Mouse (Mus musculus) thymus, postnatal 36 days (tissue): ENCODE results near the gene Ajuba.
"Not testable (repeated sequence)": the region's sequence is repeated elsewhere in the genome, so short reads cannot be mapped to it uniquely, and the experiment has no call there.

Experiments
- DNase-seq, 2 experiments: peaks; one replicate each; pipeline ENCODE4 v3.0.0; 2022; ENCODE audit warnings: mixed read lengths in 2 of 2

Gene Ajuba

DNA sequence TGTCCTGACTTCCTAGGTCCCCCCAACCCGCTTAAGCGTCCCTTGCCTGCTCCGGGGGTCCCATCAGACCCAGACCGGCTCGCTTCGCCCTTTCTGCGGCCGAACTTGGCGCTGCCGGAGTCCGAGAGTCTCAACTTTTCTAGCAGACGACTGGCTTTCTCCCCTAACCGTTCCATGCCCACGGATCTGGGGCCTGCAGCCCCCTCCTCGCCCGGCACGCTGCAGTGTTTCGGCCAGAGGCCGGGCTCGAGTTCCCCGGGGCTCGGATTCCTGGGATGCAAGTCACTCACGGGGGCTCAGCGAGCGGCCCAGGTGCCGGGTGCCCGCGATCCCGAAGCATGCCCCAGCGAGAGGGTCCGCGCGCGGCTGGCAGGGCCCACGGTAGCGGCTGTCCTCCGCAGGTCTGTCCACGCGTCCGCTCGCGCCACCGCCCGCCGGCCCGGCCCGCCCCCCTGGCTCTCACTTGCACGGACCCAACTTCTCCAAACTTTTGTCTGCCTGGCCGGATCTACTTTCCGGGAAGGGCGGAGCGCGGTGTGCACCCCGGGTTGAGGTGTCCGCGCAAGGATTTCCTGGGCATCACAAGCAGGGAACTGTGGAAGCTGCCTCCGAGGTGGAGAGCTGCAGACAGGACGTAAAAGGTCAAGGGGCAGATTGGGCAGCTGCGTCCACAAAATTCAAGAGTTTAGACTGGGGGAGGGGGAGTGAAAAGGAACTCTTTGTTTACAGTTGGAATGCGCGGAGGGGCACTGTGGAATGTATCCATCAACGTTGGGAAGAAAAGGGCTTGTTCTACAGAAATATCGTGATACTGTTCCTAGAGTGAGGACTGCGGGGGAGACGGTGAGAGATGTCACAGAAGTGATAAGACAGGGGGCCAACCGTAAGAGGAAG lies at the start of gene Ajuba:
Gene Ajuba, minus strand, starts transcription at position 470 of the 894 bp plus-strand sequence.
- DNase-seq, result peak; percentile 39 to 58

DNA sequence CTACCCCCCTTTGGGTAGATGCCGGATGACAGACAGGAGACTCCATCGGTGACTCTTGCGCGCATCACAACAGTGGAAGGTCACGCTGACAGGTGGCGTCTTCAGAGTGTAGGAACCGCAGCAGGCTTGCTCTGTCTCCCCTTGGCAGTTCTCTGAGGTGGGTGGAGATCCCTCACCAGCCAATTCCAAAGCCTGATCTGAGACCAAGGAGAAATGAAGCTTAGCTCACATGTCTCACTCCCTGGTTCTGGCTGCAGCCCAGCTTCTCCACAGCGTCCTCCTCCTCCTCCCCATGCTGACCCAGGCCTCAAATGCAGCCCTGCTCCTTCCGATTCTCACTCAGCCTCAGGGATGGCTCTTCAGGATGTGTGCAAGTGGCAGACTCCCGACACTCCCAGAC lies 47.6 kb upstream of the Ajuba start:
- DNase-seq, result no peak

DNA sequence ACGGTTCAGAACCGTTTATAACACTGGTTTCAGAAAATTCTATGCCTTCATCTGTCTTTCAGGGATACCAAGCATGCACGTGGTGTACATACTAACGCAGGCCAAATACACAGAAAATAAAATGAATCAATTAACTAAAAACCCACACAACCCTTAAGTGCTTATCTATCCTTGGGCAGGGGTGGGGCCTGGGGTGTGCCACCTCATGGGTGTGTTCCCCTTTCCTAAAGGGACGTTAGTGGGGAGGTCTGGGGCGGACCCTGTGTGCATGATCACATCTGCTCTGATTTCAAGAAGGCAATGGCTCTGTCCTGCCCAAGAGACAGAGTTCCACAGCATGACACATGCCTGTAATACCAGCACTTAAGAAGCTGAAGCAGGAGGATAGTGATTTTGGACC lies 46.0 kb upstream of the Ajuba start:
- DNase-seq, result no peak

DNA sequence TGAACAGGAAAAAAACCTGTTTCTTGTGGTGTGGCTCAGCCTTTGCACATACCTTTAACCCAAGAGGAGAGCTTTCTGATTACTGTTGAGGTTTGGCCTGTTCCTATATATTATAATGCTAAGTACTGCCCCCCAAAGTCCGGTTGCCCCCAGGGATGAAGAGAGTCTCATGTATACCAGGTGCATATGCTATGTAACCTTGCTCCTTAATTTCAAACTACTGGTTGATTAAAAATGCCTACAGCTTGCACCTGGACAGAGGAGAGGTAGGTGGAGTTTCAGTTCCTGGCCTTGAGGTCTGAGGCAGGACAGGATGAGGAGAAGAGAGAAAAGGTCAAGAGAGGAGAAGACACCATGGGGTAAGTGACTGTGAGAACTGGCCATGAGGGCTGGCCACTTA lies 43.8 kb upstream of the Ajuba start, which contains the start of gene Psmb11:
Gene Psmb11, plus strand, starts transcription at position 301 of the 400 bp plus-strand sequence.
- no peak for DNase-seq

DNA sequence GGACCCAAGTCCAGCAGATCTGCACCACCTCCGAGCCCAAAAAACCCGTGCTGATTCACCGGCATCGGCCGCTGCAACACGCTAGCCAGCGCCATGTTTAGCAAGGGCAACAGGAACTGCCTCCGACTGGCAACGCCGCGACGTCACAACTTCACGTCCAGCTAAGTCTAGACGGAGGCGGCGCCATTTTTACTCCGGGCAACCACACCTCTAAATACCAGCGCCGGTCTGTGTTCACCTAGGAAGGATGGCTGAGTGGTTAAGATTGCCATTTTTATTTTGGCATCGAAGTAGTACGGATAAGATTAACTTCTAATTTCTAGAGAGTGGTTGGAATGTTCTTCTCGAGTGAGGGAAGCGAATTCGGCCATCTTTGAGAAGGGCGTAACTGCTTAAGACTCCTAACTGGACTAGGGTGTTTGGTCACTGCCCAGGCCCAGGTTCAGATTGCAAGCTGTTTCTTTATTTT lies 40.6 kb upstream of the Ajuba start, which contains the start of gene Psmb5:
Gene Psmb5, minus strand, starts transcription at position 126 of the 469 bp plus-strand sequence.
- DNase-seq, result peak; percentile 85 to 86

DNA sequence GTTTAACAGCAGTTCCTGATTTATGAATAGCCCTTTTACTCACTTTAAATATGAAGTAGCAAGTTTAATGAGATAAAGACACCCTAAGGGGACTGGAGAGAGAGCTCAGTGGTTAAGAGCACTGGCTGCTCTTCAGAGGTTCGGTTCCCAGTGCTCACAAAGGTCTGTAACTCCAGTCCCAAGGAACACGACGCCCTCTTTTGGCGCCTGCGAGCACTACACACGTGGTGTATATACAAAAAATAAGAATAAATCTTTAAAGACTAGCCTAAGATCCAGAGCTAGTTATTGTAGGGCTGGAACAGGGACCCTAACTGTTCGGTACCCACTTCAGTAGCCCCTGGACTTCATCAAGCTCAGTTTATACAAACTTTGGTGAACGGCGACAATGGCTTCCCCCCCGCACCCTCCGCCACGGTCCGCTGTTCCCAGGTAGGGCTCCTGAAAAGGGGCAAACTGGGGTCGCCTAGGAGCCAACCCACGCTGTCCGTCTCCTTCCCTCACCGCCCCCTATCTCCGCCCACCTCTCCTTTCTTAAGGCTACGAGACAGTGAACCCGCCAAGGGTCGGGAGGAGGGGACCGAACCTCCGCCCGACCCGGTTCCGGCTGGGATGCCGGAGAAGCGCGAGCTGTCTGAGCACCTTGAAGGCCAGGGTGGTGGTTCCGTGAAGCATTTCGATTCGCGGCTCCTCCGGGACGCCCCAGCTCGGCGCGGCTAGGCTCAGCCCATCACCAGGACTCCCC lies 40.0 kb upstream of the Ajuba start:
- DNase-seq, result no peak

DNA sequence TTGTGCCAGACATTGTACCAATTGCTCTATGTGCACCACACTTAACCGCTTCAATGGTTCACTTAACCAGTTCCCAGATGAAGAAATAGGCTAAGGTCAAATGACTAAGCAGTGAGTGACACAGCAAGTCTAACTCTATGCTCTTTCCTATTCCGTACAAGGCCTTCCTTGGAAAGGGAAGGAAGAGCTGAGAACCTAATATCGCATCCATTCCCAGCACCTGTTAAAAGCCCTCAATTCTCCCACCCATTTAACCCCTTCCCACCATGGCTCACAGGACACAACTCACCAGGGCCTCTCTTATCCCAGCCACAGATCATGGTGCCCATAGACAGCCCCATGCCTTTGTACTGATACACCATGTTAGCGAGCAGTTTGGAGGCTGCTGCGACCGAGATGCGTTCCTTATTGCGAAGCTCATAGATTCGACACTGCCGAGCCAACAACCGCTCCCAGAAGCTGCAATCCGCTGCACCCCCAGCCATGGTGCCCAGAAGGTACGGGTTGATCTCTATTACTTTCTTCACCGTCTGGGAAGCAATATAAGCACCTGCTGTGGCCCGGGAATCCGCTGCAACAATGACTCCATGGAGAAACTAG lies 39.0 kb upstream of the Ajuba start:
- no peak for DNase-seq

DNA sequence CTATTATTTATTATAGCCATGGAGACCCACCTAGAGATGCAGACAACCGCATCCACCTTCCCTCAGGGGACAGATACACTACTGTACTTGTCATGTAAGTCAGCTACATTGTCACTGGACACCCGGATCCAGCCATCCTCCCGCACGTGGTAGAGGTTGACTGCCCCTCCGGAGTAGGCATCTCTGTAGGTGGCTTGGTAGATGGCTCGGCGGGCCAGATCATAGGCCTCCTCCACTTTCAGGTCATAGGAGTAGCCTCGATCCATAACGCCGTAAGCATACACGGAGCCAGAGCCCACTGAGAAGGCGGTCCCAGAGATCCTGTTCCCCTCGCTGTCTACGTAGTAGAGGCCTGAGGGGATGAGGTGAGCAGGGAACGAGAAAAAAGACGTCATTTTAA lies 36.8 kb upstream of the Ajuba start:
- not testable (repeated sequence) for DNase-seq

DNA sequence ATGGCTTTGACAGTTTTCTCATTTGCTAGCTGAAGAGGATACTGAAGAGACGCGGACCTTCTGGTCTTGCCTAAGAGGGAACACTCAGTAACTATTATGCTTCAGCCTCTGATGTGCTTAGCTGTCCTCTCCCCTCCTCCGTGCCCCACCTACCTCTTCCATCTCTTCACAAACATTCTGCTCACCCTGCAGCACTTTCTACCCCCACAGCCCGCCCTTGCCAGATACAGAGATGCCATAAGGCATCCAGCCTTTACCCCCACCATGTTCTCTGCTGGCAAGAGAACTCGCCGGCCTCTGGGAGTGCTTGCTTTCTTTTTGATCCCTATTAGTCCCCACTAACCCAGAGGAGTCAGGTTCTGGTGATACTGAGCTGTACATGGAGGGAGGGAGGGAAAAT lies 33.3 kb upstream of the Ajuba start:
- no peak for DNase-seq

DNA sequence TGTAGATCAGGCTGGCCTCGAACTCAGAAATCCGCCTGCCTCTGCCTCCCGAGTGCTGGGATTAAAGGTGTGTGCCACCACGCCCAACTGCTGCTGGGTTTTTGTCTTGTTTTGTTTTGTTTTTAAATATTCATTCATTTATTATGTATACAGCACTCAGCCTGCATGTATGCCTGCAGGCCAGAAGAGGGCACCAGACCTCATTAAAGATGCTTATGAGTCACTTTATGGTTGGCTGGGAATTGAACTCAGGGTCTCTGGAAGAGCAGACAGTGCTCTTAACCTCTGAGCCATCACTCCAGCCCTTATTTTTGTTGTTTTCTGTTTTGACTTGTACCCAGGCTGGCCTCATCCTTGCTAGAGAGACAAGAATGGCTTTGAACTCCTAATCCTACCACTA lies 32.6 kb upstream of the Ajuba start:
- DNase-seq, result no peak

DNA sequence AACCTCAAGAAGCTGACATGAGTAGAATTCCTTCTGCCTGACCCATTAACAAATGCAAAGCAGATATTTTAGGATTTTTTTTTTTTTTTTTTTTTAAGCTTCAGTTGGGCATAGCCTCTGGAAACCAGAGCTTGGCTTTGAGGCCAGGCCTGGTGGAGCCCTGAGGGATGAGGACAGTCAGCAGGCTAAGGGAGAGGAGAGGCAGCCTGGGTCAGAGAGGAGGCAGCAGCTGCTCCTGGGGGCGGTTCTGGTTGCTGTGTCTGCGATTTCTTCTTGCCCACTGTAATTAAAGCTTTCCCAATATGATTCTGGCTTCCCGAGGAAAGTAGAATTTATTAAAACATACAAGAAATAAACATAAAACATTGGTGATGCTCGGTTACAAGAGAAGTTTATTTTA lies 31.9 kb upstream of the Ajuba start:
- DNase-seq, result no peak

DNA sequence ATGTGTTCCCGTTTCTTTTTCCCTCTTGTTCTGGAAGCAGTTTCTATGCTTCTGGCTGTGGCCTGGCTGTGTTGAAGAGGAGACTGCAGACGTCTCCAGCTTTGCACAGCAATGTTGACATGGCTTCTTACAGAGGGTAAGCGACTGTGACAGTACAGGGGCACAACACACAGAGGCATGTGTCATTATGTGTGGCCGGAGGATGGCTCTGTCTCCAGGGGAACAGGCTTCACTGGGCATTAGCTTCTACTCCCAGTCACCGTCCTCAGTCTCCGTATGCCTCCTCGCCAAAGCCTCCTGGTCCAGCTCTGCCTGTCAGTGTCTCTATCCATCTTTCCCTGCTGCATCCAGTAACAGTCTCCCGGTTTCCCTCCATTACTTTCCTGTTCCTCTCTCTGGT lies 29.9 kb upstream of the Ajuba start:
- DNase-seq, result no peak

DNA sequence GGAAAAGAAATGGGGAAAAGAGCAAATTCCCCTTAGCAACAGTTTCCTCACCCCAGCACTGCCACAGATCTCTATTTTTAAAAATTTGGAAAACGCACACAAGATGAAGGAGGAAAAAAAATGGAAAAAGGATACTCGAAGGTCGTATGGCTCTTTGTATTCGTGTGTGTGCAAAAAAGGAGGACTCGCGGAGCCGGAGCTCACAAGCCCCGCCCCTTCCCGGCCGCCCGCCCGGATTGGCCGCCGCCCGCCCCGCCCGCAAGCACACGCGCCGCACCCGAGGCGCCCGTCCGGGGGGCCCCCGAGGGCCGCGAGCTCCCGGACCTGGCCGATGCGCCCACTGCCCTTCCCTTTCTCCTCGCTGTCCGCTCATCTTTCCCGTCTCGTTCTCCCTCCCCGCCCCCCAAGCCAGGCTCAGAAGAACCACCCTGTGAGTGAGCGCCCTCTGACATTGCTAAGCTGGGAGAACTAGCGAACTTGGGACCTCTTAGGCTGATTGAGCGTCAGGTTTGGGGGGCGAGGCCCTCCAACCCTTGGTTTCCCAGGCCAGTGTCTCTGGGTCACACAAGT lies 28.5 kb upstream of the Ajuba start, which contains the start of gene 4931414P19Rik:
Gene 4931414P19Rik, minus strand, starts transcription at position 242 of the 570 bp plus-strand sequence.
- peak; percentile 82 to 83 for DNase-seq

DNA sequence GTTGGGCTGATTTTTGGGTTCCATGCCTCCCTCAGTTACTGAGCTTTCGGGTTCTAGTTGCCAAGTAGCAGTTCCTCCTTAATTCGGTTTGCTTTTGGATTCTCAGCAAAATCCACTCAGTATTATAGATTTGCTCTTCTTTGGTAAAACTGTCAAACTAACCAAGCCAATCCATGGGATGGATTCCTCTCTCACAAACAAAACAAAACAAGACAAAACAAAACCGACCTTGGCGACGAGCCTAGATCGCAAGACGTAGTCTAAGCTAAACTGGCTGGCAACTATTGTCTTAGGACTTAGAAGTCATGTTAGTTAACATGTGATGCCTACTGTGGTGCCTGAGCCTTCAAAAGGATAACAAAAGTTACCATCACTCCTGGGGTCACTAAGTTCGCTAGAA lies 26.3 kb upstream of the Ajuba start:
- DNase-seq, result no peak

DNA sequence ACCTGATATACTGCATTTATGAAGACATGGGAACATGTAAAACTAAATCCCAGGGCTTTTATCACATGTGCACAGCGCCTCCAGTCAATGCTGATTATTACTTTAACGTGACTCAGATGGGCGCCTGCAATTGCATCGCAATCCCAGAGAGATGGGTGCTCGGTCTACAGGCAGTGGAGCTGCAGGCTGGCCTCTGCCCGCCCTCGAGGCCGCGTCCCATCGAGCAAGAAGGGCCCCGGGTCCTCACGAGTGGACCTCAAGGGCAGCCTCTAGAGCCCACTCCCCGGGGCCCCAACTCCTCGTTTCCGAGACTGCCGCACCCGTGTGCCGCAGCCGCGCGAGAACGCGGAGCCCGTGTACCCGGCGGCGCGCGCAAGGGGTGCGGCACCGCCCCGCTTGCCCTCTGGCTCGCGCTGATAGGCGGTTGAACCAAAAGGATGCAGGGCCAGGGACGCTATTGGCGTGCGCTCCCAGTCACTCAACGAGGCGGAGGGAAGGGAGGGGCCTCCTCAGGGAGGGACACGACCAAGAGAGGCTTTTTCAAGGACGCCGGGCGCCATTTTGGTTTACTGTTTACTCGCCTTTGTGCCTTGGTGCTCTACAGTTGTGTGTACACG lies 25.8 kb upstream of the Ajuba start:
- DNase-seq, result peak; percentile 92 to 96

DNA sequence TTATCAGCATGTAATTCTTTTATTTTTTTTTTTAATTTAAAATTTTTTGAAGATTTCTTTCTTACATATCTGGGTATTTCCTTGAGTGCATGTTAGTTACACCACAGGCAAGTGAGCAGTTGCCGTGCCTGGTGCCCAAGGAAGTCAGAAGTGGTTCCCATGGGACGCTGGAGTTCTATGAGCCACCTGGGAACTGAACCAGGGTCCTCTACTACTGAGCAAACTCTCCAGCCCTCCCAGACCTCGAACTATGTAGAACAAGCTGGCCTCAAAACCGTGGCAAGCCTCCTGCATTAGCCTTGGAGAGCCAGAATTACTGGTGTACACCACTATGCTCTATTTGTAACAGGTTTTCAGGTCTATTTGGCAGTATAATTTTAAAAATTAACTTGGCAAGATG lies 25.3 kb upstream of the Ajuba start:
- no peak for DNase-seq

DNA sequence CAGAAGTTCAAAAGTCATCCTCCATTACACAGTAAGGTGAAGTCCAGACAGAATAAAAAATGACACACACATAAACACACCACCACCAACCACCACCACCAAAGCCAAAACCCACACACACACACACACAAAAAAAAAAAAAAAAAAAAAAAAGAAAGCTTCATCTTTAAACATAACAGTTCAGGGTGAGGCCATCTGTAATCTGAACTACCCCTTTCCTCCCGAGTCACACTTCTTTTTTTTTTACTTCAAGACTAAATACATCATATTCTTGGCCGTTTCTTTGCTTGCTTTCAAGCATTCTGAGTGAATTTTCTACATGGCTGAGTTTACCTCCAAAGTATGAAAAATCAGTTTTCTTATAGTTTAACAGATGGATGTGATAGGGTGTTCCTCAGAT lies 24.2 kb upstream of the Ajuba start:
- DNase-seq, result no peak

DNA sequence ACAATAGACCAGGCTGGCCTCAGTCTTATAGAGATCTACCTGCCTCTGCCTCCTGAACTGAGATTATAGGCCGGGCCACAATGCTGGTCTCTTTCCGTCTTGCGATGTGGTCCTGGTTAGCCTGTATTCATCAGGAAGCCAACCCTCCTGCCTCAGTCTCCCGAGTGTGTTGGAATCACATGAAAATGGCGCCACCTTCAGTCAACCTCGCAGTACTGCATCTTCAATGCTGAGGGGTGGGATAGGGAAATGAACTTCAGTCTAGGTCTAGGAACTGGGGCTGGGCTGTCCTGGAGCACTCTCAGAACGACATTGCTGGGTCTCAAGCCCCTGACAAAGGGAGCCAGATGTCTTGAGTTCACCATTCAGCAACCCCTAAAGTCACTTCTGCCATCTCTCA lies 19.7 kb upstream of the Ajuba start:
- no peak for DNase-seq

DNA sequence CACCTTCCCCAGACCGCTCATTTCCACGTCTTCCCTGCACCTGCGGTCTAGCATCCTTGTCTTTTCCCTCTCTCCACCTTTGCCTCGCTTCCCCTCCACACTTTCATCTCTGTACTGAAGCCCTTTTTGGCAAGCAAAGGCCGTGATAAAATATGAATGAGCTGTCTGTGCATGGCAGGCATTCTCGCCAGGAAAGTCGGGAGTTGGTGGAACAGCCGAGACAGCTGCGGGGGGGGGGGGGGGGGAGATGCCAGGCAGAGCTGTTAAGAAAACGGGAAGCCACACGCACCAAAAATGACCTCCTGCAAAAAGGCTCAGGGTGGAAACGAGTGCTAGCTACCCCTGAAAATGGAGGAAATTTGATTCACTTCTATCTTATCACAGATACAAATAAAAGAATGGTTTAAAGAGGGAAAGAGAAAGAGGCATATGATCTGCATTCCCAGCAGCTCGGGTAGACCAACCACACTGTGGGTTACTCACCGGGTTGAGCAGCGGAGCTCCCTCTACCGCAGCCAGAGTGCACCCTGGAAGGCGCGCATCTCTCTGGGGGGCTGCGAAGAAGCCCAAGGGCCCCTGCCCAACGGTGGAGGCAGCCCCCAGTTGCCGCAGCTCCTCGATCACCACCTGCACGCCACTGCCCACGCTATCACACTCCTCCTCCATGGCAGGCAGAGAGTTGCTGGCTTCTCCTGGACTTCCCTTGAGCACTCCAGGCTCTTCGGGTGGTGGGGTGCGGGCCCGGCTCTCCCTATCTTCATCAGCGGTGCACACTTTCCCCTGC lies 17.5 kb upstream of the Ajuba start:
- no peak for DNase-seq

DNA sequence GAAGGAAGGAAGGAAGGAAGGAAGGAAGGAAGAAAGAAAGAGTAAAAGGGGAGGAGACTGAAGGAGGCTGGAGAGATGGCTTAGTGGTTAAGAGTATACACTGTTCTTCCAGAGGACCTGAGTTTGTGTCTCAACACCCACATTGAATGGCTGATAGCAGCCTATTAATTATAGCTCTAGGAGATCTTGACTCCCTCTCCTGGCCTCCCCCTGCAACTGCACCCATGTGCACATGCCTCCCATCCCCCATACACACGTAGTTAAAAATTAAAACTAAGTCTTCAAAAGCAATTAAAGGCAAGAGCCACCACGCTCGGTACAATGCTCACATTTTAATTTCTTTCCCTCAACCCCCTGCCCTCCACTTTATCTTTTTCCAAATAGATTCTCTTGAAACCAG lies 16.7 kb upstream of the Ajuba start:
- DNase-seq, result no peak

DNA sequence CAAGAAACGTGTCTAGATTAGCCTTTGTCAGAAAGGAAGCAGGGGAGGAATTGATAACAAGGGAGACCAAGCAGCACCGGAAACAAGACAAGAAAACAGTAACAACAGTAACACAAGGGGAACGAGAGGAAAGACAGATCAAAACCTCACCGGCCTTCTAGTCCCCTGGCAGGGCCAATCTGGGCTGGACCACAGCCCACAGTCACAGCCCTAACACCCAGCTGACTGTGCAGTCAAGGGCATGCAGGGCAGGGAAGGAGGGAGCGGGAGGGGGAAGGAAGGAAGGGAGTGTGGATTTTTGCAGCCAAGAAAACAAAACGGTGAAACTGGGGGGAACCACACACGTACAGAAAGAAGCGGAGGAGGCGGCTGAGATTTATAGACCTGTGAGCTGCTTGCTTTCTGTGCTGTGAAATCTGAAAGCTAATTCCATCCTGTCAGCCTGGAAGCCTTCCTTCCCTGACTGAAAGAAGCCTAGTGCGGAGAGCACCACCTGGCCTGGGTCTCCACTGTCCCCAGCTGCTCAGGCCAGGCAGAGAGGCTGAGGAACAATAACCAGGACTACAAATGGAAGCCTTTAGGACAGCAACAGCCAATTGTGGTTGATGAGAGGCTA lies 15.1 kb upstream of the Ajuba start:
- no peak for DNase-seq
